Mouse (Mus musculus): ENCODE measurements around the gene Alox12.

GRCm38 (mm10) chr11:70234497-70234896 lies 20.7 kb downstream of the Alox12 start:
- TF ChIP-seq CTCF (IDR thresholded peaks at IDR 0.05; ENCODE audit: borderline replicate concordance, extremely low read depth, insufficient read depth, insufficient read length) (no peak), POLR2A (IDR thresholded peaks at IDR 0.05; ENCODE audit: borderline replicate concordance, extremely low read depth, insufficient read depth, insufficient read length, poor library complexity, severe bottlenecking) (no peak)

All from brain, embryonic 14.5 days (tissue).